Mouse (Mus musculus): ENCODE results near the gene Pth1r. TPM values are rescaled to one million over a fixed set of nuclear protein-coding genes. Genes with fewer than 3 reads are reported as not detected.

Gene Pth1r
- polyA plus RNA-seq, 1 experiment from 2014 or later: 2.6 TPM

DNA sequence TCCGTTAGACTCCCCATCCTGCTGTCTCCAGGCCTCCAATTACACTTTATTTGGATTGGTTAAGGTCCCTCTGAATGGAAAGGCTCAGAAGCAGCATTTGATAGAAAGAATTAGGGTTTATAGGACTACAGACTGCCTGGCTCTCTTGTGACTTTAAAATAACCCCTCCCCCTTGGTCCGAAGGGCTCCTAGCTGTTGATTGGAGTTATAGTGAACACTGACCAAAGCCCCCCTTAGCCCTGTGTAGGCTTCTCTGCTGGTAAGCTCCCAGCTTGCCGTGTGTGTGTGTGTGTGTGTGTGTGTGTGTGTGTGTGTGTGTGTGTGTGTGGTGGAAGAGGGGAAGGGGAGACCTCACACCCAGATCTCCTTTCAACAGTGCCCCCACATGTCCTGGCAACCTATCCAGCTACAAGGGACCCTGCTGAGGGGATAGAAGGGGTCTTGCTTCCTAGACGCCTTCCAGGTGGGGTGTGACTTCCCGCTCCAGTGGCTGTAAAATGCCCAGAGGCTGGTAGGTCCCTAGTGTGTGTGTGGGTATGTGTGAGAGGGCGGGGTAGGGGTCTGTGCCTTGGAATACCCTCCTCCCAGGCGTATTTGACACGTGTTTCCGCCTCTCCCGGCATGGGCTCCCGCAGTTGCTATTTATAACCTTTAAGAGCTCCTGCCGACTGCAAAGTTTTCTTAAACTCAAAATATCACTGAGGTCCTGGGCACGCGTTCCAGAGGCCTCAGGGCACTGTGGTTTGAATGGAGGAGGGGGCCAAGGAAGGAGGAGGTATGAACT is 3.7 kb upstream of the Pth1r start:
- DNase-seq (ENCODE audit: low spot score): no peak

DNA sequence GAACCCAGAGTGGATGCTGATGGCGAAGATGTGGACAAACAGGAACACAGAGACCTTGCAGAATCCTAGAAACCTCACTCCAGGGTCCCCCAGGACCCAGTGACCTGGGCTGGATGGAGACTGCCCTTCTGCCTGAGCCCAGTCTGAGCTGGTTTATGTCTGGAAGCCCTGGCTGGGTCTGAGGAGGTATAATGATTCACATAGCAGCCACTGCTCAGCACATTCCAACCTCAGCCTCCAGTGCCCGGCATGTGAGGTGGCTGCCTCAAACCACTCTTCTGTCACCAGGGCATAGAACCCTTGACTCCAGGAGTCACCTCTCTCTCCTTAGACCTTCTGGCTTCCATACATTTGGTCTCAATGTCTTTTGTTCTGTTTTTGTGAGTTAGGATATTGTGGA is 1.5 kb upstream of the Pth1r start:
- no peak for DNase-seq (ENCODE audit: low spot score)

DNA sequence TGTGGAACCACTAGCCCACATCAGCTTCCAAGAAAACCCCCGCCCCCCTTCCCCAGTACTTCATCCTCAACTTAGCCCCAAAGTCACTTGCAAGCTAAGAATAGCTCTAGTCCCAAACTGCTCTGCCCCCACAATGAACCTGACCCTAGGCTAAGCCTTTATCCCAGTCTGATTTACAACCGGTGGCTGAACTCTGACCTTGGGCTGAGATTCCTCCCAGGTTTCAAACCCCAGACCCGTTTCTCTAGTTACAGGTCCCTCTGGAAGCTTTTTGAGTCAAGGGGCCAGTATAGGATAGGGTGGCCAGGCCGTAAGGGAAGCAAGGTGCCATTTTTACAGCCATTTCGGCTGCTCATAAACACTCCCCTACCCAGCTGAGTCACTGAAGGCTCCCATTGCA is 707 bp downstream of the Pth1r start:
- no peak for DNase-seq (ENCODE audit: low spot score)

DNA sequence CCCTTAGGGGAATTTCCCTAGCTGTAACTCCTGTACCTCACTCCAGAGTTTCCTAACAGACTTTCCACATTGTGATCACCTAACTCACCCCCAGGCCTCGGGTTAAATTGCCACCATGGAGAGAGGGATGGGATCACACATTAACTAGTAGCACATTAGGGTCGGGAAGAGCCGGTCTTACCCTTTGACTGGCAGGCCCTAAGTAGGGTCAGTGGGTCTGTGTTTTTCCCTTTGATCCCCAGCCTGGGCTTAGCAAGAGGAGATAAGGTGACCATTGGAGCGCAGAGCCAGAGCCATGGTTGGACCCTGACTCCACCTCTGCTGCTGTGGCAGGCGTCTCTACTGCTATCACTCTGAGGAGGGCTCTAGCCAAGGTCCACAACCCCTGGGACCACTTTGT is 1.2 kb downstream of the Pth1r start:
- no peak for DNase-seq (ENCODE audit: low spot score)

DNA sequence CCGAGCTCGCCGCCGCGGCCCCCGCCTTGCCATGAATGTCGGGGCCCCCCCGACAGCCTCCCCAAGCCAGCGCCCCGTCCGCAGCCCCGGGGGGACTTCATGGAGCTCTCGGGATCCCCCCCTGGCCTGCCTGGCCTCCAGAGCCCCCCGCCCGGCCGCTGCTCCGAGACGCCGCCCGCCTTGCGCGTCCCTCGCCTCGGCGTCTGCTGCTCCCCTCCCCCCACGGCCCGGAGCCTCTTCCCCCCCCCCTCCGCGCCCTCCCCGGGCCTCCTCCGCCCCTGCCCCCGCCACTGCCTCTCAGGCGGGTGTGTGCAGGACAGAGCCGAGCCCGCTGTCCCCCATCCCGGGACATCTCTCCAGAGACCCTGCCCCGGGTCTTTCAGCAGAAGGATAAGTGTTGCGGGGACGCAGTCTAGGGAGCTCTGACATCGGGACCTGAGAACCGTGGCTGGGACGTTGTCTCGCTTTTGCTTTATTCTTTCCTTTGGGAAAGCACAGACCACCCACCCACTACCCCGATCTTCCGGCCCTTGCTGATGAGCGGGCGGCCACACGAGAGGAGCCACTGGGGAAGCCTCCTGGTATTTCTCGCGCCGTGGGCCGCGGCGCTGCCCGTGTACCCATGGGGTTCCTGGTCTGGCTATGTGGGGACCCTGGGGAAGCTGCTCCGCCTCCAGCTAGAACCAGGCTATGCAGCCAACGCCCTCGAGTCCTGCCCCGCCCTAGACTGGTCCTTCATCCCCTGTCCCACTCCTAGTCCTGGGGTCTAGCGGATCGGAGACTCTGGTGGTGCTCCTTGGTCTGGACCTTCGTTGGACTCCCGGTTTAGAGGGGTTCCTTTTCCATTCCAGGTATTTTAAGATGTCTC is 3.3 kb downstream of the Pth1r start:
- DNase-seq (ENCODE audit: low spot score): no peak

DNA sequence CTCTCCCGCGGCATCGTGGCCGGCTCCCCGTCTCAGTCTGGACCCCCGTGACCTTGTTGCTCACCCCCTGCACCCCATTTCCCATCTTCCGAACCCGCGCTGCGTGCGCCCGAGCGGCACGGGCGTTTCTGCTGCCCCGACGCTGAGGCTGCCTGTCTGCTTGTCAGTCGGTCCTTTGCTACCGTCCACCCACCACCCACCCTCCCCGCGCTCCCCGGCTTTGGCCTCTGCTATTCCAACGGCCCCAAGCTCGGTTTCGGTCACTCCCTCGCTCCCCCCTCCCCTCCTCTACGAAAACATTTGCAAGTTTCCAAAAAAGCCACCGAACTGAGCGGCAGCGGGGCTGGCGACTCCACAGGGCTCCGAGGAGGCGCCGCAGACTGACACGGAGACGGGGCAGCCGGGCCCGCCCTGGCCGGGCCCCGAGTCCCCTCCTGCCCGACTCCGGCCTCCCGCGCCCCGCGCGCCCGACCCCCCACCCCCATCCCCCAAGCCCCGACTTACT is 3.9 kb downstream of the Pth1r start:
- DNase-seq (ENCODE audit: low spot score): no peak

DNA sequence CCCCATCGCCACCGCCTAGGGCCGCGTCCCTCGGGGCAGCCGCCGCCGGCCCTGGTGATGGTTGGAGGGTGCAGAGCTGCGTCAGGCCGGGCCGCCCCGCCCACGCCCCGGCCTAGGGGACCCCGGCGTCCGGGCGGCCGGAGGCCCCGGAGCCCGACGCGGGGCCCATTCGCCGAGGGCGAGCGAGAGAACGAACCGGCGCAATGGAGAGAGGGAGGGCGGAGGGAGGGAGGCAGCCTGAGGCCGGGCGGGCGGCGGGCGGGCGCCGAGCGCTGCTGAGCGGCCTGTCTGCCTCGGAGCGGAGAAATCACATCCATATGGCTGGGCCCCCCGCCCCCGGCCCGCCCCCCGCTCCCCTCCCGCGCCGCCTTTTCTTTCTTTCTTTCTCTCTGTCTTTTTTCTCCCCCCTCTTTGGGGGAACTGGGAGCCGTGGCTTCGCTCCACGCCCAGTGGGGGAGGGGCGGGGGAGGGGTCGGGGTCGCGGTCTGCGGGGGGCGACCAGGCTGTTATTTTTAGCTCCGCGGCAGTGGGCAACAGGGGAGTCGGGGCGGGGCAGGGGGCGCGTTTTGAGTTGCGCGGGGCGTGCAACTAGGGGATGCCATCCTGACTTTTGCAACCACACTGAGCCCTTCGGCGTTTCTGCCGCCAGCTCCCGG is 4.5 kb downstream of the Pth1r start:
- no peak for DNase-seq (ENCODE audit: low spot score)

DNA sequence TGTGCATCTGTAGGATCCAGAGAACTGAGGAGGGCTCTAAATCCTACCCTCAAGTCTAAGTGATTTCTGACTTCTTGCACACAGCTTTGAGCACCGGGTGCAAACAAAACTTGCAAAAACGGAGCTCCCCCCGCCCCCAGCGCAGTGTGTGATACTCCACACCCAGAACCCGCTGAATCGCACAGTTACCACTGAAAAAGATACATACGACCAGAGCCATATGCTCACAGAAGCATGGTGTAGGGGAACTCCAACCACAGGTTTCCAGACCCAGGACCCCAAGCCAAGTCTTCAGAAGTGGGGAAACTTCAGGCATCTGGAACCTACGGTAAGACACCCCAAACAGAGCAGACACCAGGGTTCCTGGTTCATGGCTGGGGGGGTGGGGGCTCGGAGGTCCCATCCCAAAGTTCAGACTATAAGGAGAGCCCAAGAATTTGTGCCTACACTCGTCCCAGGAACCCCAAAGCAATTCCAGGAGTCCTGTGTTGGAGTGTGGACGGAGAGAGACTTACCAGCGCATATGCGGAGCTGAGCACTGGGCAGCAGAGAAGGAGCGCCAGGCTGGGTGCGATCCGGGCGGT is 5.1 kb downstream of the Pth1r start, which contains the start of gene Myl3:
Gene Myl3 (plus strand): TSS at position 151 of the 584 bp plus-strand sequence.
- DNase-seq (ENCODE audit: low spot score): no peak

DNA sequence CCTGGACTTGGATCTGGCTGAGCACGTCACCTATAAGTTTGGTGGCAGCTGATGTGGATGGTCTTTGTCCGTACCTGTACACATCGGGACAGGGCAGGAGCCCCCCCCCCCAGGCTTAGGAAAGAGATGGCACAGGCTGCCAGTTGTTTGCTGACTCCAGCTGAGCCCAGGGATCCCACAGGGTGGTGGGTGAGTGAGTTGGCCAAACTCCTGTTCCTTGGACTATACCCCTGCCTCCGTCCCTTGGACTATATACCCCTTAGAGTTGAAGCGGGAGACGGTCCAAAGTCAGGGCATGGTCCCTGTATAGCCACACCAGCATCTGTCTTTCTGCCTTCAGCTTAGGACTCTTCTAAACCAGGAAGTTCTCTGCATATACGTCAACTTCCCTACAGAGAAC is 7.0 kb downstream of the Pth1r start:
- DNase-seq (ENCODE audit: low spot score): no peak

DNA sequence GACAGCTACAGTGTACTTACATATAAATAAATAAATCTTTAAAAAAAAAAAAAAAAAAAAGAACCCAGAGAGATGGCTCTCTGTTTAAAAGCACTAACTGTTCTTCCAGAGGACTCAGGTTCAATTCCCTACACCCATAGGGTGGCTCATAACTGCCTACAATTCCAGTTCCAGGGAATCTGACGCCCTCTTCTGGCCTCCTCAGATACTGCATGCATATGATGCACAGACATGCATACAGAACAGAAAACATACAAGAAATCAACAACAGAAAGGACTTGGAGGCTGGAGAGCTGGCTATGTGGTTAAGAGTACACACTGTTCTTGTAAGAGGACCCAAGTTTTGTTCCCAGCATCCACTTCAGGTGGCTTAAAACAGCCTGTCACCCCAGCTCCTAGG is 8.9 kb downstream of the Pth1r start:
- DNase-seq (ENCODE audit: low spot score): no peak

DNA sequence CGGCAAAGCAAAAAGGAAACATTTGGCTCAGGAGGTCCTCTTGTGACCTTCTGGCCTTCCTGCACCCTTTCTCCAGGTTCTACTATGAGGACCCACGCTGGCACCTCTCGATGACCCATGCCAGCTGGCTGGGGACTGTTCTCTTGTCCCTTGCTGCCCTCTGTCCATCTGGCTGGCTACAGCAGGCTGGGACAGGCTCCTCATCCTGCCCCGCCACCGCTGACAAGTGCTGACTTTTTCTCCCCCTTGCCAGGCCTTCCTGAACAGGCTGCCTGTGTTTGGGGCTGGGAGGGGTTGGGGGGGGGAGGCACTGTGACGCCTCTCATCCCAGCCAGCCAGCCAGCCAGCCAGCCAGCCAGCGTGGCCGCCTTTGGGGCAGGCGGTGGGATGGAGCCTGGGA is 10.6 kb downstream of the Pth1r start:
- no peak for DNase-seq (ENCODE audit: low spot score)

DNA sequence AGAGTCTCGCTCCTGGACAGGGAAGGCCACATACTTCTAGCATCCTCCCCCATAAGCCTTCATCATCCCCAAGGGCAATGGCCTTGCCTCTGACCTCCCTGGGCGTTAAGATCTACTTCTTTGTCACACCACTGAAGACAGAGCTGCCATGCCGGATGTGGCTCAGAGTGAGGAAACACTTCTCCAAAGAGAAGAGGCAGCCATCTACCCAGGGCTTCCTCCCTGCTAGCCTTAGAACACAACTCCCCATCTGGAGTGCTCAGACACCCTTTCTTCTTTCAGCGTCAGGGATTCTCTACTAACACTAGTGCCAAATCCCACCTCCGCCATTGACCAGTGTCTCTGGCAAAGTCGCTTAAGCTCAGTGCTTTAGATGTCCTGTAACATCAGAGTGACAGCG is 12.8 kb downstream of the Pth1r start:
- DNase-seq (ENCODE audit: low spot score): peak; percentile 48

DNA sequence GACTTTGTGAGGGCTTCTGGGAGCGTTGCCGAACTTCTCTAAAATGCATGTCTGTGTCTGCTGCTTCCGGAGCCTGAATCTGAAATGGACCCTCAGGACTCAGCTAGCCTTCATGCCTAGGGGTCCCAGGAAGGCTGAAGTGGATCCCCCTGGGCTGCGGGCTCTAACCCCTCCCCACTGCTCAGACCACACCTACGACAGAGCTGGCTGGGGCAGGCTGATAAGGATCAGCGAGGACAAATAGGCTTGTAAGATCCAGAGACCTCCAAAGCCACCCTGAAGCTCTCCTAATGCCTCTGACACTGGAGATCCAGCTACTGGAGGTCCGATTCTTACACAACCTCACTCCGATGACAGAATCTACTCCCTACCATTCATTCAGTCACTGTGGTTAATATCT is 13.8 kb downstream of the Pth1r start:
- DNase-seq (ENCODE audit: low spot score): no peak

DNA sequence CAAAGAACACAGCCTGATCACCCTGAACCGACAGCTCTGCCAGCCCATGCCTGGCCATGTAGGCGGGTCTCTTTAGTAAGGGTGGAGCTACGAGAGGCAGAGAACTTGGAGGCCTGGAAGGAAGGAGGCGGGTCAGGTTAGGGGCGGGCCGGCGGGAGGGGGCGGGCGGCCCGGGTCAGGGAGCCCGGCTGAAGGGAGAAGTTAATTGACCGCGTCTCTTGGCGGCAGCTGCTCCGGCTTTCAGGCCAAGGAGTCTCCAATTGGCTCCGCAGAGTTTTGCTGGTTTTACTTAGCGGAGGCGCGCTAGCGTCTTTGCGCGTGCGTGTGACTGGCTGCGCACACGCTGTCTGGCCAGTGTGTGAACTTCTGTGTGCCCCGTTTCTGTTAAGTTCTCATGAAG is 14.3 kb downstream of the Pth1r start:
- peak; percentile 63 for DNase-seq (ENCODE audit: low spot score)

DNA sequence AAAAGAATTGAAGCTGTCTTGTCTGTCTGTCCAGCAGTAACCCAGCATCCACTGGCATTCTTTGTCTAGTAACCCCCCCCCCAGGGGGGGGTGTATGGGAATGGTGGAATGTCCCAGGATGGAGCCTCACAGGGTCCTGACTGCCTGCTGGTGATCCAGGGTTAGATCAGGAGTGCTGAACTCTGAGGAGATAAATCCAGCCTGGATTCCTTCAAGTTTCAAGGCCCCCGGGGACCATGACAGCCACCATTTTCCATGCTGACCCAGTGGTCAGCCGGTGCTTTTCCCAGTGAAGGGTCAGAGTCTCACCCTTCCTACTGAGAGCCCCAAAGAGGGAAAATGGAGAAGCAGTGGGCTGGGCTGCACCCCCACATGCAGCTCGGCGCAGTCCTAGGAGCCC is 15.1 kb downstream of the Pth1r start:
- no peak for DNase-seq (ENCODE audit: low spot score)

DNA sequence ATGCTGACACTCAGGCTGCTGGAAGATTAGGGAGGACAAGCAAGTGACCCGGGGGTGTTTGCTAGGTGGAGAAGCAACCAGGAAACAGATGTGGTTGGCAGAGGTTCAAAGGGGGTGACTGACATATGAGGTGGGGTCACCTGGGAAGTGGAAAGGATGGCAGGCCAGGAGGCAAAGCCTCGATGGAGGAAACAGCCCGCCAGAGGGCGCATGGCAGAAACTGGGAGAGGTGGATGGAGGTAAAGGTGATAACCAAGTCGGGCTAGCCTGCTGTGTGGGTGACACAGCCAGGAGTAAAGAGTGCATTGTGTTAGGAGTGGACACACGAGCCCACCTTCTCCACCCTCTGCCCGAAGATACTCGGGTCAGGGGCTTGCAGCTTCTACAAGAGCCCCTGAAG is 17.1 kb downstream of the Pth1r start:
- DNase-seq (ENCODE audit: low spot score): peak; percentile 57

DNA sequence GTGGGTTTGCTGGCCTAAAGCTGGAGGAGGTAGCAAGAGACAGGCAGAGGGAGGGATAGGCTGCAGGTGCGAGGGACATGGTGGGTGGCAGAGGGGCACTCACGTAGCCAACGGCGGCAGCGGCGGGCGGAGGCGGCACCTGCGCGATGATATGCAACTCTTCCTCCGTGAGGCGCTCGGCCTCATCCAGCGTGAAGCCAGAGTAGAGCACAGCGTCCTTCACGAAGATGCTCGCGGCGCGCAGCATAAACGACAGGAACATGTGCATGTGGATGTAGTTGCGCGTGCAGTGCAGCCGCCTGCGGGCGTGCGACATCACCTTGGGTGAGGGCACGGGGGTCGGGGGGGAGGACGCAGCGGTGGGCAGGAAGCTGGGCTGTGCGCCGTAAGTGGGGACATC is 20.1 kb downstream of the Pth1r start:
- DNase-seq (ENCODE audit: low spot score): peak; percentile 45

DNA sequence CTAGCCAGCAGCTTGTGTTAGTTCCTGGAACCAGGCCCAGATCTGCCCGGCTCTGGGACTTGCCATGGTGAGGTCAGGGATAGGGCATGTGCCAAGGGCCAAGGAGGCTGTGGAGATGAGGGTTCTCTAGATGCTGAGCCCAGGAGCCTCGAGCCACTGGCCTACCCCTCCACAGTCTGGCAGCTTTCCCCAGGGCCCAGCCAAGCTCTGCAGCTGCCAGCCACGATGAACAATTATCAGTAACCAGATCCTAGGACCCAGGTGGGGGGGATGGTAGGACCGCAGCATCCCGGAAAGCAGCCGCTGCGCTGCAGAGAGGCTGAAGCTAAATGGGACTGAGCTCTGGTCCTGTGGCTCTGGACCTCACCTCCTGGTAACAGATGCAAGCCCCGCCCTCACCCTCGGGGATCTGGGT is 21.2 kb downstream of the Pth1r start:
- DNase-seq (ENCODE audit: low spot score): no peak

DNA sequence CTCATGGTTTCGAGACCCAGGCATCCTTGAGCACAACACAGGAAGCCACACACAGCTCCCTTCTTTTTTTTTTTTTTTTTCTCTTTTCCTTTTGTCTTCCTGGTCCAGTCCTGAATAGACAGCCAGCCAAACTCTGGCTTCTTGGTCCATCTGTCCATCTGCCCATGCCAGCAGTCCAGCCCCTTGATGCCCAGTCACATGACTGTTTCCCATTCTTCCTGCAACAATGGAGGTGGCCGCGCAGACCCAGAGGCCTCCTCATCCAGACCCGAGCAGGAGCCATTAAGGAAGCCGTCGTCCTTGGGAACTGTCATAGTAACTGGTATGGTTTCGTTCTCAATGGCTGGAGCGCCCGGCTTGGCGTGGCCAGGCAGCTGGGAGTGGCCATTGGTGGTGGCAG is 24.9 kb downstream of the Pth1r start:
- no peak for DNase-seq (ENCODE audit: low spot score)

DNA sequence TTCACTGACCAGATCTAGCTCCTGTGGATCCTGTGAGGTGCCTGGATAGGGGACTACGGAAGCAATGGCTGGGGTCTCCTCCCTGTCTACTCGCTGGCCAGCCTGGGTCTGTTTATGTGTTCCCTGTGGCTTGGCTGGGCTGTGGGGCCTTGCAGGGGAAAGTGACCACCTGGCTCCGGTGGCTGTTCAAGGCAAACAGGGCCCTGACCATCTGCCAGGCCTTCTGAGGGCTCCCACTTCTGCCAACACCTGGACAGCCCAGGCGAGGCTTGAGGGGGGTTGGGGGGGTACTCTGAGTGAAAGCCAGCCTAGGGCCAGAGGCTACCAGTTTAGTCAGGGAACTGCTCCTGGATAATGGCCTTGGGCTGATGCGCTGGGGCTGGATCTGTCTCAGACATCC is 27.0 kb downstream of the Pth1r start:
- no peak for DNase-seq (ENCODE audit: low spot score)

DNA sequence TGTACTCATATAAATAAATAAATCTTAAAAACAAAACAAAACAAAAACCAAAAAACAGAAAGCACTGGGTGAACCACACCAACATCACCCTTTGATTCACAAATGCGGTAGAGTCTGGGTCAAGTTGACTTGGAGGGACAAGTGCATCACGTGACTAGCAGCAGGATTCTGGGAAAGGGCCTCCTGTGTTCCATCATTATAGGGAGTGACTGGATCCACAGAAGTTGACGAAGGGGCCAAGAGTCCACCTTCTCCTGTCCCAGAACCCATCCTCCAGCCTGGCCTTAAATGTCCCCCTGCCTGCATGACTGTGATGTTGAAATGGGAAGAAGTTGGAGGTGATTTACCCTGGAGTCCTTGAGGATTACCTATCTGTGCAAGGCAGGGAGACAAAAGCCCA is 28.1 kb downstream of the Pth1r start:
- DNase-seq (ENCODE audit: low spot score): no peak

DNA sequence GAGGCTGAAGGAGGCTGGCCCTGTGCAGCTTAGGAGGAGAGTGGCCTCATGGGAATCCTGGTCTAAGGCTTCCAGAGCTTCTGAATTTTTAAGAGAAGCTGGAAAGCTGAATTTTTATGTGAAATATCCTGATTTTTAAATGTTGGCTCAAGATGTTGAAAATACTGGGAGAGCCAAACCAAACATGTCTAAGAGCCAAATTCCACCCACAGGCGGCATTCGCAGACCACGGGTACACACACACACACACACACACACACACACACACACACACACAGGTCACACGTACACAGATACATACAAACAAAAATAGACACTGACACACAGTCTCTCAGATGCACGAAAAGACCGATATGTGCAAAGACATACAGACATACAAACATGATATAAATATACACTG is 28.9 kb downstream of the Pth1r start:
- no peak for DNase-seq (ENCODE audit: low spot score)

Measured in thymus, postnatal 0 days (tissue).